In genomic region chr7:50832799-50833198, GRCm38 (mm10) we compare ENCODE assay signal across 27 mouse cellular contexts.
A peak's percentile ranks its signal among the peaks of the same experiment; 100 is the strongest.
DNase-seq lines count a peak whose midpoint lies in the region; ATAC-seq lines count a peak whose summit lies in the region.
"Had no signal": no experiment of that assay in that cellular context is flagged by ENCODE, and none has a peak within 500 bp of the region (broad histone marks: within the 10 kb centered on the region; RNA-seq: fewer than 3 reads in every experiment).

No protein-coding gene starts in this region.

- H3K36me3 ChIP-seq in hindbrain, embryonic 12.5 days, result no peaks in the 10 kb centered on the region
- H3K36me3 ChIP-seq in hindbrain, embryonic 16.5 days (ENCODE audit: control insufficient read depth, insufficient read depth, low read length), result no peaks in the 10 kb centered on the region
- H3K36me3 ChIP-seq in kidney, embryonic 16.5 days (ENCODE audit: insufficient read depth, low read length), result no peaks in the 10 kb centered on the region
- H3K36me3 ChIP-seq in midbrain, embryonic 16.5 days (ENCODE audit: control insufficient read depth, insufficient read depth, low read length), result no peaks in the 10 kb centered on the region
- H3K36me3 ChIP-seq in midbrain, embryonic 14.5 days (ENCODE audit: control insufficient read depth, insufficient read depth, low read length), result no peaks in the 10 kb centered on the region
- H3K36me3 ChIP-seq: embryonic facial prominence, embryonic 10.5 days; embryonic facial prominence, embryonic 13.5 days; forebrain, embryonic 12.5 days; forebrain, embryonic 15.5 days; heart, embryonic 10.5 days; heart, embryonic 13.5 days had no signal

- ATAC-seq in hindbrain, embryonic 12.5 days (ENCODE audit: low FRiP score), result 0 out of 2 replicates have a peak, but pooled peaks have one; percentile 46
- ATAC-seq in hindbrain, embryonic 16.5 days, result no peak; the same call in 1 of the 2 replicates
- ATAC-seq in kidney, embryonic 16.5 days (ENCODE audit: low FRiP score, low TSS enrichment), result peak; percentile 78
- ATAC-seq in midbrain, embryonic 16.5 days, result no peak
- no peak for ATAC-seq in midbrain, embryonic 14.5 days (ENCODE audit: low FRiP score, low TSS enrichment)
- ATAC-seq: activated CD4-positive, CD25-positive, alpha-beta regulatory T cell, adult 4 months; forebrain, embryonic 15.5 days had no signal

- 75% methylated on average over 3 of the region's 3 CpGs for WGBS in hindbrain, embryonic 12.5 days
- 63% methylated on average over 3 of the region's 3 CpGs for WGBS in hindbrain, embryonic 16.5 days
- 20% methylated on average over 3 of the region's 3 CpGs for WGBS in kidney, embryonic 16.5 days
- 63% methylated on average over 3 of the region's 3 CpGs for WGBS in midbrain, embryonic 16.5 days
- 87% methylated on average over 3 of the region's 3 CpGs for WGBS in midbrain, embryonic 14.5 days

- no peak overlapping the region for H3K9ac ChIP-seq in hindbrain, embryonic 12.5 days
- H3K9ac ChIP-seq in hindbrain, embryonic 16.5 days (ENCODE audit: low read depth, low read length), result no peak overlapping the region
- H3K9ac ChIP-seq in kidney, embryonic 16.5 days (replicated peaks; ENCODE audit: low read length), result no peak overlapping the region
- no peak overlapping the region for H3K9ac ChIP-seq in midbrain, embryonic 16.5 days (ENCODE audit: low read depth, low read length)
- H3K9ac ChIP-seq in midbrain, embryonic 14.5 days (replicated peaks; ENCODE audit: low read length), result no peak overlapping the region
- H3K9ac ChIP-seq: embryonic facial prominence, embryonic 13.5 days; forebrain, embryonic 12.5 days; forebrain, embryonic 15.5 days; heart, embryonic 13.5 days had no signal

- H3K4me3 ChIP-seq in hindbrain, embryonic 12.5 days, result no peak overlapping the region
- H3K4me3 ChIP-seq in hindbrain, embryonic 16.5 days (ENCODE audit: low read length), result no peak overlapping the region
- no peak overlapping the region for H3K4me3 ChIP-seq in kidney, embryonic 16.5 days (ENCODE audit: low read length)
- no peak overlapping the region for H3K4me3 ChIP-seq in midbrain, embryonic 16.5 days (ENCODE audit: low read depth, low read length)
- no peak overlapping the region for H3K4me3 ChIP-seq in midbrain, embryonic 14.5 days (replicated peaks; ENCODE audit: low read depth, low read length)
- H3K4me3 ChIP-seq: embryonic facial prominence, embryonic 10.5 days; embryonic facial prominence, embryonic 13.5 days; erythroblast, embryonic 14.5 days; forebrain, embryonic 12.5 days; forebrain, embryonic 15.5 days; heart, adult 2 months; heart, embryonic 10.5 days; heart, embryonic 13.5 days had no signal

- no peak for DNase-seq in kidney, adult 18-20 months
- DNase-seq in midbrain, embryonic 14.5 days, result no peak
- DNase-seq in gastrocnemius, adult 8-10 months (ENCODE audit: low spot score in 2 of 2), result no peak
- DNase-seq: adrenal gland, adult 8-10 months; adrenal gland, postnatal 25 days; cerebellum, adult 11-12 months; cerebellum, adult 8-10 months; cerebellum, postnatal 10 days; cerebellum, postnatal 36 days; embryo, embryonic 11 days; gastrocnemius, postnatal 10 days; gastrocnemius, postnatal 36 days; heart, adult 2 months; heart, postnatal 14 days; heart, postnatal 4 days had no signal

- H3K27ac ChIP-seq in hindbrain, embryonic 12.5 days, result no peak overlapping the region
- H3K27ac ChIP-seq in hindbrain, embryonic 16.5 days (ENCODE audit: low read depth, low read length), result no peak overlapping the region
- H3K27ac ChIP-seq in kidney, embryonic 16.5 days (ENCODE audit: low read length), result no peak overlapping the region
- H3K27ac ChIP-seq in midbrain, embryonic 16.5 days (ENCODE audit: low read length), result no peak overlapping the region
- H3K27ac ChIP-seq in midbrain, embryonic 14.5 days (replicated peaks; ENCODE audit: low read depth, low read length), result no peak overlapping the region
- H3K27ac ChIP-seq: embryonic facial prominence, embryonic 10.5 days; embryonic facial prominence, embryonic 13.5 days; forebrain, embryonic 12.5 days; forebrain, embryonic 15.5 days; heart, adult 2 months; heart, embryonic 10.5 days; heart, embryonic 13.5 days had no signal

- no peak overlapping the region for H3K4me2 ChIP-seq in hindbrain, embryonic 12.5 days (replicated peaks)
- H3K4me2 ChIP-seq in hindbrain, embryonic 16.5 days (ENCODE audit: low read length), result no peak overlapping the region
- H3K4me2 ChIP-seq in kidney, embryonic 16.5 days (replicated peaks; ENCODE audit: low read depth, low read length), result no peak overlapping the region
- peak overlapping the region; percentile 22 for H3K4me2 ChIP-seq in midbrain, embryonic 16.5 days (ENCODE audit: low read length)
- H3K4me2 ChIP-seq in midbrain, embryonic 14.5 days (ENCODE audit: low read length), result no peak overlapping the region
- H3K4me2 ChIP-seq: embryonic facial prominence, embryonic 13.5 days; forebrain, embryonic 12.5 days; forebrain, embryonic 15.5 days; heart, embryonic 13.5 days had no signal

- no peaks in the 10 kb centered on the region for H3K27me3 ChIP-seq in hindbrain, embryonic 12.5 days
- no peaks in the 10 kb centered on the region for H3K27me3 ChIP-seq in hindbrain, embryonic 16.5 days (replicated peaks; ENCODE audit: control insufficient read depth, insufficient read depth, low read length)
- H3K27me3 ChIP-seq in kidney, embryonic 16.5 days (ENCODE audit: insufficient read depth, low read length), result no peaks in the 10 kb centered on the region
- H3K27me3 ChIP-seq in midbrain, embryonic 16.5 days (ENCODE audit: control insufficient read depth, insufficient read depth, low read depth, low read length), result no peaks in the 10 kb centered on the region
- no peaks in the 10 kb centered on the region for H3K27me3 ChIP-seq in midbrain, embryonic 14.5 days (ENCODE audit: control insufficient read depth, insufficient read depth, low read length)
- H3K27me3 ChIP-seq: embryonic facial prominence, embryonic 13.5 days; forebrain, embryonic 12.5 days; forebrain, embryonic 15.5 days; heart, embryonic 13.5 days had no signal

- H3K9me3 ChIP-seq in hindbrain, embryonic 12.5 days (replicated peaks), result no peaks in the 10 kb centered on the region
- H3K9me3 ChIP-seq in hindbrain, embryonic 16.5 days (ENCODE audit: control insufficient read depth, low read length), result peaks cover 3% of the 10 kb centered on the region; the same call in 1 of the 2 replicates
- no peaks in the 10 kb centered on the region for H3K9me3 ChIP-seq in kidney, embryonic 16.5 days (ENCODE audit: low read length)
- no peaks in the 10 kb centered on the region for H3K9me3 ChIP-seq in midbrain, embryonic 16.5 days (replicated peaks; ENCODE audit: control insufficient read depth, low read length, poor library complexity, severe bottlenecking)
- H3K9me3 ChIP-seq in midbrain, embryonic 14.5 days (ENCODE audit: control insufficient read depth, low read length), result no peaks in the 10 kb centered on the region
- H3K9me3 ChIP-seq: embryonic facial prominence, embryonic 10.5 days; embryonic facial prominence, embryonic 13.5 days; forebrain, embryonic 12.5 days; forebrain, embryonic 15.5 days; heart, embryonic 10.5 days had no signal

- no peaks in the 10 kb centered on the region for H3K4me1 ChIP-seq in hindbrain, embryonic 12.5 days
- no peaks in the 10 kb centered on the region for H3K4me1 ChIP-seq in hindbrain, embryonic 16.5 days (ENCODE audit: control insufficient read depth, insufficient read depth, low read depth, low read length)
- 0 out of 2 replicates have a peak, but pooled peaks cover 4% of the 10 kb centered on the region for H3K4me1 ChIP-seq in kidney, embryonic 16.5 days (ENCODE audit: insufficient read depth, low read length)
- peaks cover 8% of the 10 kb centered on the region for H3K4me1 ChIP-seq in midbrain, embryonic 16.5 days (ENCODE audit: control insufficient read depth, insufficient read depth, low read length)
- peaks cover 8% of the 10 kb centered on the region; the same call in 1 of the 2 replicates for H3K4me1 ChIP-seq in midbrain, embryonic 14.5 days (ENCODE audit: control insufficient read depth, insufficient read depth, low read length)
- H3K4me1 ChIP-seq: embryonic facial prominence, embryonic 13.5 days; heart, embryonic 10.5 days; heart, embryonic 13.5 days had no signal

Comparison
In these comparisons a context has a peak if more than half of its experiments do, and no peak if none do; other contexts are left out.
1. ATAC-seq: peak in hindbrain, embryonic 12.5 days (single experiment) and kidney, embryonic 16.5 days (single experiment); none in hindbrain, embryonic 16.5 days (single experiment), midbrain, embryonic 16.5 days (single experiment) and midbrain, embryonic 14.5 days (single experiment).